Mouse (Mus musculus) limb, embryonic 15.5 days (tissue): Measurements from ENCODE around the gene Gins2. TPM values are rescaled to one million over a fixed set of nuclear protein-coding genes. Genes with fewer than 3 reads are reported as not detected.

Experiments
- ATAC-seq: fragments of 200-750 bp; cut with Nextera tagmentation; 2 replicates; pipeline ENCODE4 v1.8.0; 2017; ENCODE audit warnings: low read depth, moderate TSS enrichment; ENCODE audit not compliant: insufficient number of reproducible peaks, low FRiP score, low TSS enrichment
- H3K27ac ChIP-seq: fragments of 300-500 bp; sonication (generic); 2 replicates; pipeline ENCODE4 v1.5.1; 2015; ENCODE audit warnings: moderate library complexity, mild to moderate bottlenecking, inconsistent platforms
- H3K27me3 ChIP-seq: fragments of 300-500 bp; sonication (generic); 2 replicates; pipeline ENCODE4 v1.6.1; 2015; ENCODE audit warnings: inconsistent platforms
- H3K36me3 ChIP-seq: fragments of 300-500 bp; sonication (generic); 2 replicates; pipeline ENCODE4 v1.6.1; 2015; ENCODE audit warnings: inconsistent platforms
- H3K4me1 ChIP-seq: fragments of 300-500 bp; sonication (generic); 2 replicates; pipeline ENCODE4 v1.6.1; 2015; ENCODE audit warnings: inconsistent platforms
- H3K4me2 ChIP-seq: fragments of 300-500 bp; sonication (generic); 2 replicates; pipeline ENCODE4 v1.6.1; 2015; ENCODE audit warnings: mild to moderate bottlenecking, inconsistent platforms
- H3K4me3 ChIP-seq: fragments of 300-500 bp; sonication (generic); 2 replicates; pipeline ENCODE4 v1.5.1; 2015; ENCODE audit warnings: mild to moderate bottlenecking, inconsistent platforms
- H3K9ac ChIP-seq: fragments of 300-500 bp; sonication (generic); 2 replicates; pipeline ENCODE4 v1.6.1; 2015; ENCODE audit warnings: inconsistent platforms
- H3K9me3 ChIP-seq: fragments of 300-500 bp; sonication (generic); 2 replicates; pipeline ENCODE4 v1.6.1; 2016; ENCODE audit warnings: inconsistent platforms
- WGBS: fragments of 180-500 bp; shearing (Covaris S2); methylation state at CpG from one replicate; pipeline ENCODE4 v1.1.7; 2015; 5-methylcytosine and 5-hydroxymethylcytosine counted together
- polyA plus RNA-seq: library from polyadenylated mRNA; unstranded; fragments of >200 nt; fragmentation: Nextera tagmentation; extraction: Ambion mirVana; gene quantifications from 2 replicates; pipeline ENCODE4 v1.2.1, GENCODE M21; 2015

The Gins2 gene
- polyA plus RNA-seq, 1 experiment from 2014 or later, result 81.4 TPM

- Histone ChIP-seq H3K27me3 (peaks cover 9% of the 10 kb centered on the region), H3K9me3 (no peaks in the 10 kb centered on the region), H3K36me3 (no peaks in the 10 kb centered on the region), H3K4me3 (peak overlapping the region; percentile 60), H3K4me1 (peaks cover 87% of the 10 kb centered on the region), H3K9ac (peak overlapping the region; percentile 31), H3K4me2 (peak overlapping the region; percentile 93), H3K27ac (peak overlapping the region; percentile 77)
- under 1% methylated on average over 44 of the region's 46 CpGs for WGBS
- no peak for ATAC-seq
These were observed 51.2 kb downstream of the Gins2 start for GRCm38 (mm10) chr8:120537818-120538396.

- Histone ChIP-seq H3K36me3 (no peaks in the 10 kb centered on the region), H3K4me3 (peak overlapping the region; percentile 60), H3K4me2 (peak overlapping the region; percentile 93), H3K27me3 (peaks cover 9% of the 10 kb centered on the region), H3K9me3 (no peaks in the 10 kb centered on the region), H3K27ac (peak overlapping the region; percentile 77), H3K4me1 (peaks cover 88% of the 10 kb centered on the region), H3K9ac (peak overlapping the region; percentile 31)
- under 1% methylated on average over 74 of the region's 79 CpGs for WGBS
- 0 out of 2 replicates have a peak, but pooled peaks have one; percentile 2 for ATAC-seq
These were observed 51.8 kb downstream of the Gins2 start for GRCm38 (mm10) chr8:120537207-120537817.

GRCm38 (mm10) chr8:120536306-120537206, 52.5 kb downstream of the Gins2 start:
- WGBS, result under 1% methylated on average over 61 of the region's 61 CpGs

GRCm38 (mm10) chr8:120535452-120536305, 53.4 kb downstream of the Gins2 start:
- Histone ChIP-seq H3K9me3 (no peaks in the 10 kb centered on the region), H3K4me1 (peaks cover 94% of the 10 kb centered on the region), H3K27me3 (peaks cover 9% of the 10 kb centered on the region), H3K9ac (peak overlapping the region; percentile 50), H3K4me3 (peak overlapping the region; percentile 60), H3K36me3 (no peaks in the 10 kb centered on the region), H3K4me2 (peak overlapping the region; percentile 93), H3K27ac (peak overlapping the region; percentile 77)
- no peak for ATAC-seq
- WGBS, result under 1% methylated on average over 70 of the region's 79 CpGs

More at GRCm38 (mm10) chr8:120536306-120537206, 52.5 kb downstream of the Gins2 start:
- H3K4me1 ChIP-seq, result peaks cover 92% of the 10 kb centered on the region
- H3K4me2 ChIP-seq, result peak overlapping the region; percentile 93
- H3K27me3 ChIP-seq, result peaks cover 9% of the 10 kb centered on the region
- H3K27ac ChIP-seq, result peak overlapping the region; percentile 77
- H3K4me3 ChIP-seq, result peak overlapping the region; percentile 60
- H3K9me3 ChIP-seq, result no peaks in the 10 kb centered on the region
- H3K9ac ChIP-seq, result peak overlapping the region; percentile 50
- no peaks in the 10 kb centered on the region for H3K36me3 ChIP-seq
- peak; percentile 15; the same call in 1 of the 2 replicates for ATAC-seq

GRCm38 (mm10) chr8:120534504-120535368, 54.4 kb downstream of the Gins2 start:
- no peak overlapping the region for H3K27ac ChIP-seq
- no peak overlapping the region; the same call in 1 of the 2 replicates for H3K4me2 ChIP-seq
- peak; percentile 30; the same call in 1 of the 2 replicates for ATAC-seq
- 18% methylated on average over 14 of the region's 14 CpGs for WGBS
- no peaks in the 10 kb centered on the region for H3K9me3 ChIP-seq
- H3K36me3 ChIP-seq, result no peaks in the 10 kb centered on the region
- no peak overlapping the region for H3K9ac ChIP-seq
- no peak overlapping the region for H3K4me3 ChIP-seq
- H3K27me3 ChIP-seq, result peaks cover 9% of the 10 kb centered on the region
- H3K4me1 ChIP-seq, result peaks cover 85% of the 10 kb centered on the region

- Histone ChIP-seq H3K36me3 (no peaks in the 10 kb centered on the region), H3K9ac (no peak overlapping the region), H3K4me1 (peaks cover 81% of the 10 kb centered on the region), H3K9me3 (no peaks in the 10 kb centered on the region), H3K27ac (no peak overlapping the region), H3K27me3 (peaks cover 9% of the 10 kb centered on the region), H3K4me3 (no peak overlapping the region), H3K4me2 (no peak overlapping the region)
- no peak for ATAC-seq
- WGBS, result 57% methylated on average over 8 of the region's 8 CpGs
These were observed 55.0 kb downstream of the Gins2 start for GRCm38 (mm10) chr8:120534080-120534479.

- H3K36me3 ChIP-seq, result no peaks in the 10 kb centered on the region
- H3K27me3 ChIP-seq, result peaks cover 9% of the 10 kb centered on the region
- peaks cover 81% of the 10 kb centered on the region for H3K4me1 ChIP-seq
- no peak overlapping the region for H3K9ac ChIP-seq
- 29% methylated on average over 3 of the region's 3 CpGs for WGBS
- no peak overlapping the region for H3K4me3 ChIP-seq
- H3K9me3 ChIP-seq, result no peaks in the 10 kb centered on the region
- H3K27ac ChIP-seq, result no peak overlapping the region
- ATAC-seq, result no peak
- H3K4me2 ChIP-seq, result peak overlapping the region; percentile 37
These were observed 55.7 kb downstream of the Gins2 start for GRCm38 (mm10) chr8:120533380-120533779.

- WGBS, result 5% methylated on average over 28 of the region's 29 CpGs
- Histone ChIP-seq H3K9ac (no peak overlapping the region), H3K4me1 (peaks cover 81% of the 10 kb centered on the region), H3K4me3 (0 out of 2 replicates have a peak overlapping the region, but pooled peaks have one; percentile 9), H3K27ac (peak overlapping the region; percentile 27; the same call in 1 of the 2 replicates), H3K4me2 (peak overlapping the region; percentile 37), H3K9me3 (no peaks in the 10 kb centered on the region), H3K27me3 (peaks cover 9% of the 10 kb centered on the region), H3K36me3 (no peaks in the 10 kb centered on the region)
- ATAC-seq, result no peak
These were observed 56.4 kb downstream of the Gins2 start for GRCm38 (mm10) chr8:120532517-120533215.

GRCm38 (mm10) chr8:120531775-120532516, 57.2 kb downstream of the Gins2 start:
- WGBS, result 47% methylated on average over 10 of the region's 10 CpGs
- ATAC-seq, result no peak

More at GRCm38 (mm10) chr8:120531775-120532516, 57.2 kb downstream of the Gins2 start:
- H3K27me3 ChIP-seq, result peaks cover 9% of the 10 kb centered on the region
- peak overlapping the region; percentile 37; the same call in 1 of the 2 replicates for H3K4me2 ChIP-seq
- no peak overlapping the region for H3K4me3 ChIP-seq
- no peak overlapping the region for H3K9ac ChIP-seq
- no peaks in the 10 kb centered on the region for H3K36me3 ChIP-seq
- peaks cover 80% of the 10 kb centered on the region for H3K4me1 ChIP-seq
- peak overlapping the region; percentile 47; the same call in 1 of the 2 replicates for H3K27ac ChIP-seq
- H3K9me3 ChIP-seq, result no peaks in the 10 kb centered on the region
